Mouse (Mus musculus) liver, embryonic 12.5 days (tissue): Measurements from ENCODE around the gene Srarp. TPM values are rescaled to one million over a fixed set of nuclear protein-coding genes. Genes with fewer than 3 reads are reported as not detected.

Experiments
- ATAC-seq: fragments of 200-750 bp; cut with Nextera tagmentation; 2 replicates; pipeline ENCODE4 v1.8.0; 2017; ENCODE audit warnings: moderate number of reproducible peaks, mild to moderate bottlenecking, moderate library complexity
- H3K27ac ChIP-seq: fragments of 300-500 bp; sonication (generic); 2 replicates; pipeline ENCODE4 v1.5.1; 2016; ENCODE audit warnings: mild to moderate bottlenecking
- H3K27me3 ChIP-seq: fragments of 300-500 bp; sonication (generic); replicated peaks from 2 replicates; pipeline ENCODE4 v1.6.1; 2016; ENCODE audit warnings: mild to moderate bottlenecking, moderate library complexity
- H3K36me3 ChIP-seq: fragments of 300-500 bp; sonication (generic); 2 replicates; pipeline ENCODE4 v1.6.1; 2016; ENCODE audit warnings: mild to moderate bottlenecking, moderate library complexity
- H3K4me1 ChIP-seq: fragments of 300-500 bp; sonication (generic); 2 replicates; pipeline ENCODE4 v1.6.1; 2016
- H3K4me2 ChIP-seq: fragments of 300-500 bp; sonication (generic); 2 replicates; pipeline ENCODE4 v1.6.1; 2016; ENCODE audit warnings: mild to moderate bottlenecking, moderate library complexity
- H3K4me3 ChIP-seq: fragments of 300-500 bp; sonication (generic); 2 replicates; pipeline ENCODE4 v1.5.1; 2016; ENCODE audit warnings: mild to moderate bottlenecking, moderate library complexity
- H3K9ac ChIP-seq: fragments of 300-500 bp; sonication (generic); 2 replicates; pipeline ENCODE4 v1.6.1; 2016; ENCODE audit warnings: mild to moderate bottlenecking, moderate library complexity
- H3K9me3 ChIP-seq: fragments of 300-500 bp; sonication (generic); replicated peaks from 2 replicates; pipeline ENCODE4 v1.6.1; 2016; ENCODE audit warnings: mild to moderate bottlenecking, moderate library complexity
- WGBS: fragments of 180-500 bp; shearing (Covaris S2); methylation state at CpG from one replicate; pipeline ENCODE4 v1.1.7; 2016; ENCODE audit not compliant: insufficient replicate concordance; 5-methylcytosine and 5-hydroxymethylcytosine counted together
- polyA plus RNA-seq: library from polyadenylated mRNA; unstranded; fragments of >200 nt; fragmentation: Nextera tagmentation; extraction: Ambion mirVana; gene quantifications from 2 replicates; pipeline ENCODE4 v1.2.1, GENCODE M21; 2016

The Srarp gene
- polyA plus RNA-seq, 1 experiment from 2014 or later = not detected

- WGBS = 77% methylated on average over 14 of the region's 14 CpGs
- Histone ChIP-seq H3K36me3 (peaks cover 34% of the 10 kb centered on the region), H3K9me3 (no peaks in the 10 kb centered on the region), H3K4me1 (peaks cover 29% of the 10 kb centered on the region), H3K27ac (no peak overlapping the region), H3K4me2 (no peak overlapping the region), H3K9ac (no peak overlapping the region), H3K4me3 (no peak overlapping the region), H3K27me3 (no peaks in the 10 kb centered on the region)
- ATAC-seq = no peak
Measured at GRCm38 (mm10) chr4:141456193-141456938, 20.5 kb upstream of the Srarp start.

DNA sequence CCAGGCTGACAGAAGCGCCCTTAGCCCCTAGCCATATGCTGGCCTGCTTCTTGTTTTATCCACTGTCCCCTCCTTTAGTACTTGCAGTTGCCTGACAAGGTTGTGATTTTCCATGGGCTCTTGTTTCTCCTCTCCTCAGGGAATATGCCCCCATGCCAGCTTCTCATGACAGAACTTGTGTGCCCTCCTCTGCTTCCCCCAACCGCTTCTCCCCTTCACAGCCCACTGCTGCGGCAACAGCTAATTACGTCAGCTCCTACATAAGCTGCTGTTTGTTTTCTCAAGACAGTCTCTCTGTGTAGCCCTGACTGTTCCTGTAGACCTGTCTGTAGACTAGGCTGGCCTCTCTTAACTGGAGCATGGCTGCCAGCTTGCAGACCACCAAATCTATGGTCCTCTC is 19.6 kb upstream of the Srarp start:
- Histone ChIP-seq H3K27me3 (no peaks in the 10 kb centered on the region), H3K9me3 (no peaks in the 10 kb centered on the region), H3K4me1 (peaks cover 24% of the 10 kb centered on the region), H3K9ac (no peak overlapping the region), H3K36me3 (peaks cover 42% of the 10 kb centered on the region), H3K4me2 (no peak overlapping the region), H3K27ac (no peak overlapping the region), H3K4me3 (no peak overlapping the region)
- ATAC-seq = no peak
- 86% methylated on average over 4 of the region's 4 CpGs for WGBS

GRCm38 (mm10) chr4:141454581-141455350 is 18.9 kb upstream of the Srarp start:
- ATAC-seq = no peak

DNA sequence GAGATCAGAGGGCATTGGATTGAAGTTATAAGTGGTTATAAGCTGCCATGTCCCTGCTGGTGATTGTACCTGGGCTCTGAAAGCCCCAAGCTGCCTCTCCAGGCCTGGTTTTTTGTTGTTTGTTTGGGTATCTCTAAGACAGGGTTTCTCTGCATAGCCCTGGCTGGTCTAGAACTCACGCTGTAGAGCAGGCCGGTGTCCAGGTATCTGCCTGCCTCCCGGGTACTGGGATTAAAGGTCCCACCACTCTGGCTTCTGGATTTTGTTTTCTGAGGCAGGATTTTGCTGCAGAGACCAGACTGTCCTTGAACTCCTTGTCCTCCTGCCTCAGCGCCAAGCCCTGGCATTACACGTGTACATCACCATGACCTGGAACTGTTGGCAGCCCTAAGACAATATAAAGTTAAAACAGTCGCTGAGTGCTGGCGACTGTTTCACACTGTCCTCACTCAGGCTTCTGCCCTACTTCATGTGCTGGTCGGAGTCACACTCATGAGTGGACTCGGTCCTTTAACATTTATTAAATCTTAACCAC is 16.1 kb upstream of the Srarp start:
- Histone ChIP-seq H3K27ac (no peak overlapping the region), H3K9ac (no peak overlapping the region), H3K9me3 (no peaks in the 10 kb centered on the region), H3K27me3 (no peaks in the 10 kb centered on the region), H3K36me3 (peaks cover 68% of the 10 kb centered on the region), H3K4me2 (no peak overlapping the region), H3K4me1 (peaks cover 12% of the 10 kb centered on the region; the same call in 1 of the 2 replicates), H3K4me3 (no peak overlapping the region)
- 86% methylated on average over 9 of the region's 9 CpGs for WGBS
- no peak for ATAC-seq

More at GRCm38 (mm10) chr4:141454581-141455350, 18.9 kb upstream of the Srarp start:
- Histone ChIP-seq H3K36me3 (peaks cover 48% of the 10 kb centered on the region), H3K4me3 (no peak overlapping the region), H3K9ac (no peak overlapping the region), H3K27me3 (no peaks in the 10 kb centered on the region), H3K4me1 (peaks cover 23% of the 10 kb centered on the region), H3K27ac (no peak overlapping the region), H3K9me3 (no peaks in the 10 kb centered on the region), H3K4me2 (no peak overlapping the region)
- WGBS = 53% methylated on average over 14 of the region's 14 CpGs

GRCm38 (mm10) chr4:141451251-141451650 is 15.3 kb upstream of the Srarp start:
- Histone ChIP-seq H3K27me3 (no peaks in the 10 kb centered on the region), H3K4me3 (no peak overlapping the region), H3K36me3 (peaks cover 72% of the 10 kb centered on the region), H3K9ac (no peak overlapping the region), H3K4me2 (no peak overlapping the region), H3K9me3 (no peaks in the 10 kb centered on the region), H3K27ac (no peak overlapping the region), H3K4me1 (peaks cover 13% of the 10 kb centered on the region)
- 74% methylated on average over 2 of the region's 2 CpGs for WGBS
- ATAC-seq = no peak

- Histone ChIP-seq H3K27me3 (no peaks in the 10 kb centered on the region), H3K4me2 (no peak overlapping the region), H3K4me1 (peaks cover 26% of the 10 kb centered on the region)
Measured at GRCm38 (mm10) chr4:141446211-141446610, 10.3 kb upstream of the Srarp start.

GRCm38 (mm10) chr4:141445328-141445720 is 9.4 kb upstream of the Srarp start:
- H3K4me2 ChIP-seq = peak overlapping the region; percentile 86
- no peaks in the 10 kb centered on the region for H3K9me3 ChIP-seq
- H3K4me1 ChIP-seq = peaks cover 26% of the 10 kb centered on the region
- no peak for ATAC-seq
- 25% methylated on average over 14 of the region's 14 CpGs for WGBS
- peak overlapping the region; percentile 91 for H3K9ac ChIP-seq
- peaks cover 37% of the 10 kb centered on the region for H3K36me3 ChIP-seq
- peak overlapping the region; percentile 99 for H3K4me3 ChIP-seq
- no peaks in the 10 kb centered on the region for H3K27me3 ChIP-seq
- no peak overlapping the region for H3K27ac ChIP-seq

More at GRCm38 (mm10) chr4:141446211-141446610, 10.3 kb upstream of the Srarp start:
- no peak overlapping the region for H3K27ac ChIP-seq
- WGBS = 74% methylated on average over 7 of the region's 7 CpGs
- no peak overlapping the region for H3K9ac ChIP-seq
- no peaks in the 10 kb centered on the region for H3K9me3 ChIP-seq
- H3K36me3 ChIP-seq = peaks cover 45% of the 10 kb centered on the region
- no peak overlapping the region for H3K4me3 ChIP-seq
- no peak for ATAC-seq

DNA sequence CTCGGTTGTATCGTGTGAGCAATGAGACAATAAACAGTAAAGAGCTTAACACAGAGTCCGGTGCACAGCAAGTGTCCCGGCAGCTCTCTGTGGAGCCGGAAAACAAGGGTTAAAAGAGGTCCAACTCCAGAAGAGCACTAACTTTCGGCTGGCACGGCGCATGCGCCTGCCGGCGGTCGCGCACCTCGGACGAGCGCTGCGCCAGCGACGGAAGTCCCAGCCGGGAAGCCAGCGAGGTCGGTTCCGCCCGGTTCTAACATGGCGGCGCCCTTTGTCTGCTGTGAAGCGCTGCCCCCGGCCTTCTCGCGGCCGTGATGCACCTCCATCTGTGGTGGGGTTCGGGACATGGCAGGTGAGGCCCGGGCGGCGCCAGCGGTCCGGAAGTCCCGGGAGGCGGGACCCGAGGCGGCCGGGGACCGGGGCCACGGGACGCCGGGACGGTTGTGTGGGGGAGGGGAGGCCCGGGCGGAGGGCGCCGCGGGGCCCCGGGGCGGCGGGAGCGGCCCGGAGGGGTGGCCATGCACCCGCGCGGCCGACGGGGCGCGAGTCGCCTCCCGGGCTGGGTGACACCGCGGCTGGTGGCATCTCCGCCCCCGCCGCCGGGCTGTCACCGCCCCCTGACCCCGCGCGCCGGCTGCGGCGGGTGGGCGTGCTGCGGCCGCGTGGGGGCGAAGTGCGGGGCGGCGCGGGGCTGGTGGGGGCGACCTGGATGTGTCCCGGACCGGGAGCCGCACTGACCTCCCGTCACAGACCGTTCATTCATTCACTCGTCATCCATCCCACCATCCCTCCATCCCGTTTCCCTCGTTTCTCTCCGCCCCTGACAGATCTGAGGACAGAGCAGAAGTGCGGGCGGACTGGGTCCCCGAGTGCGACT is 8.8 kb upstream of the Srarp start, which contains the start of gene Zbtb17:
Gene Zbtb17 (plus strand): TSS at position 204 of the 877 bp plus-strand sequence.
- peak within 1 kb of the TSS; percentile 81 for H3K27ac ChIP-seq
- WGBS = under 1% methylated on average over 77 of the region's 102 CpGs
- no peaks in the 10 kb centered on the region for H3K9me3 ChIP-seq
- H3K27me3 ChIP-seq = no peaks in the 10 kb centered on the region
- H3K4me3 ChIP-seq = peak within 1 kb of the TSS; percentile 99
- peaks cover 31% of the 10 kb centered on the region for H3K36me3 ChIP-seq
- ATAC-seq = peak; percentile 89
- peak within 1 kb of the TSS; percentile 86 for H3K4me2 ChIP-seq
- H3K4me1 ChIP-seq = peaks cover 26% of the 10 kb centered on the region
- peak within 1 kb of the TSS; percentile 91 for H3K9ac ChIP-seq

DNA sequence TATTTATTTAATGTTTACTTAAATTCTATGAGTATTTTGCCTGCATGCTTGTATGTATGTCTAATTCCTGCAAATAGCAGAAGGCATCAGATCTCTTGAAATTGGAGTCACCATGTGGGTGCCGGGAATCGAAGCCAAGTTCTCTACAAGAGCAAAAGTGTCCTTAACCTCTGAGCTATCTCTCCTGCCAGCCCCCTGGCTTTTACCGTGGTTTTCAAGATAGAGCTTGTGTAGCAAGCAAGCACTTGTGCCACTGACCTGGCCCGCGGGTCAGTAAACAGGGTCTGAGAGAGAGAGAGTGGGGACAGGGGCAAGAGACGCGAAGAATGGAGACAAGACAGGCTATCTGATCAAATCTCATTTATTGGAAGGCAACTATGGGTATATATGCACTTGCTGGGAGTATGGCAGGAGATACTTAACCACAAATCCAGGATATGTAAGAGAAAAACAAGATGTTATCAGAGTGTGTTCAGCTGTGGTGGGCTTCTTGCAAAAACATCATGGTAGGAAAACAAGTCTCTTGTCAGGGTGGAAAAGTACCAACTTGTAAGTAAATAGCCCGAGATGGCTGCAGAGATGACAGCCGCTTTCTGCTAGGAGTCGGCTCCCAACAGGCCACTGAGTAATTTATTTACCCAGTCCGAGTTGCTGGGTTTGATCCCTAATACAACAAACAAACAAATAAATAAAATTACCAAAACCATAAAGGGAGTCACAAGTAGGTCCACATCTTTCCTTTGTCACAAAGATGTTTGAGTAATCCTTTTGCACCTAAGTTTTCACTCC is 7.9 kb upstream of the Srarp start:
- peak; percentile 8; the same call in 1 of the 2 replicates for ATAC-seq
- Histone ChIP-seq H3K4me1 (peaks cover 26% of the 10 kb centered on the region), H3K36me3 (peaks cover 22% of the 10 kb centered on the region), H3K4me3 (peak overlapping the region; percentile 99), H3K9me3 (no peaks in the 10 kb centered on the region), H3K27me3 (no peaks in the 10 kb centered on the region), H3K27ac (peak overlapping the region; percentile 81; the same call in 1 of the 2 replicates), H3K9ac (peak overlapping the region; percentile 91), H3K4me2 (peak overlapping the region; percentile 86)
- WGBS = 27% methylated on average over 11 of the region's 11 CpGs

GRCm38 (mm10) chr4:141440877-141441276 is 5.0 kb upstream of the Srarp start:
- Histone ChIP-seq H3K9ac (no peak overlapping the region), H3K4me1 (peaks cover 21% of the 10 kb centered on the region), H3K27ac (no peak overlapping the region), H3K4me2 (no peak overlapping the region), H3K36me3 (no peaks in the 10 kb centered on the region), H3K9me3 (no peaks in the 10 kb centered on the region), H3K27me3 (no peaks in the 10 kb centered on the region), H3K4me3 (no peak overlapping the region)
- no peak for ATAC-seq
